Mouse (Mus musculus) gastrocnemius, postnatal 36 days (tissue): Measurements from ENCODE around the gene Sva. TPM values are rescaled to one million over a fixed set of nuclear protein-coding genes. Genes with fewer than 3 reads are reported as not detected.

Experiments
- DNase-seq, 2 experiments: peaks; one replicate each; pipeline ENCODE4 v3.0.0; 2022
- intact Hi-C: fragments of 180-260 bp; cut with DNase I; formaldehyde crosslinking; loops from one replicate; pipeline ENCODE4 v1.15.1; 2025
- long read RNA-seq, 2 experiments: library from polyadenylated mRNA; stranded (forward); transcript quantifications; one replicate each; pipeline ENCODE4 v2.0.0; 2021
- total RNA-seq, 2 experiments: library from RNA; stranded (reverse); gene quantifications; 2 replicates each; pipeline ENCODE4 v1.2.3; 2021

The Sva gene
- not detected for total RNA-seq
- long read RNA-seq, experiment 1 = 0 reads
- long read RNA-seq, experiment 2 = 0 reads

GRCm38 (mm10) chr6:42038094-42038493 is at the start of gene Sva:
TSS of gene Sva (plus strand) at chr6:42038394.
- DNase-seq = no peak
- intact Hi-C loops = no loop called here

Other genes with a start within 250 kb of the Sva start
- not detected for gene Pip, start 190.9 kb upstream of the Sva start, total RNA-seq
- not detected for gene Sval2, start 185.4 kb upstream of the Sva start, total RNA-seq
- not detected for gene Sval1, start 86.8 kb upstream of the Sva start, total RNA-seq
- gene Sval3, start 70.3 kb upstream of the Sva start, total RNA-seq = not detected
- not detected for gene Tas2r139, start 102.5 kb downstream of the Sva start, total RNA-seq
- not detected for gene Tas2r144, start 176.9 kb downstream of the Sva start, total RNA-seq
- 10 to 100 TPM; 23.8 to 44.0 TPM for gene Gstk1, start 207.5 kb downstream of the Sva start, total RNA-seq
- under 1 TPM in 1 of 2 experiments, not detected in 1; 0.30 TPM for gene Tmem139, start 223.6 kb downstream of the Sva start, total RNA-seq
- 1 to 10 TPM; 5.3 to 5.5 TPM for gene Casp2, start 226.6 kb downstream of the Sva start, total RNA-seq
- gene Clcn1, start 248.3 kb downstream of the Sva start, total RNA-seq = 100 to 1,000 TPM; 134 to 146 TPM